Mouse (Mus musculus) ES-Bruce4 (cell line): ENCODE data around the gene Ankrd40. TPM values are rescaled to one million over a fixed set of nuclear protein-coding genes. Genes with fewer than 3 reads are reported as not detected.

ENCODE experiments used
- H3K27ac ChIP-seq: 2 replicates; pipeline ENCODE4 v1.5.1; 2012; ENCODE audit warnings: low read length, inconsistent platforms; ENCODE audit not compliant: insufficient read depth
- H3K27me3 ChIP-seq: 2 replicates; pipeline ENCODE4 v1.6.1; 2012; ENCODE audit warnings: mild to moderate bottlenecking, low read length, inconsistent platforms; ENCODE audit not compliant: control insufficient read depth, poor library complexity, insufficient read depth, severe bottlenecking
- H3K36me3 ChIP-seq: 2 replicates; pipeline ENCODE4 v1.6.1; 2012; ENCODE audit warnings: inconsistent platforms, mild to moderate bottlenecking, low read length, moderate library complexity; ENCODE audit not compliant: control insufficient read depth, poor library complexity, insufficient read depth, severe bottlenecking
- H3K4me1 ChIP-seq: one replicate; pipeline ENCODE4 v1.8.1; 2011; ENCODE audit warnings: low read length; ENCODE audit not compliant: control insufficient read depth, insufficient read depth
- H3K4me3 ChIP-seq: 2 replicates; pipeline ENCODE4 v1.5.1; 2011; ENCODE audit warnings: low read depth, mild to moderate bottlenecking, low read length
- H3K9ac ChIP-seq: 2 replicates; pipeline ENCODE4 v1.6.1; 2012; ENCODE audit warnings: low read depth, mild to moderate bottlenecking, inconsistent platforms; ENCODE audit not compliant: poor library complexity, severe bottlenecking
- H3K9me3 ChIP-seq: replicated peaks from 2 replicates; pipeline ENCODE4 v1.6.1; 2012; ENCODE audit warnings: mild to moderate bottlenecking, low read length, inconsistent platforms; ENCODE audit not compliant: control insufficient read depth, poor library complexity, insufficient read depth, severe bottlenecking
- CTCF ChIP-seq: IDR thresholded peaks from one replicate; pipeline ENCODE4 v1.8.1; 2011; ENCODE audit warnings: low read depth, low read length
- EP300 ChIP-seq: IDR thresholded peaks from 2 replicates; pipeline ENCODE4 v1.6.1; 2011; ENCODE audit warnings: low read depth, low read length; ENCODE audit not compliant: insufficient read depth
- POLR2A ChIP-seq: IDR thresholded peaks from one replicate; pipeline ENCODE4 v1.8.1; 2011; ENCODE audit warnings: low read length; ENCODE audit not compliant: insufficient read depth
- polyA plus RNA-seq: library from polyadenylated mRNA; stranded (reverse); fragments of >200 nt; gene quantifications from 2 replicates; pipeline ENCODE4 v1.2.4, GENCODE M21; 2011; ENCODE audit warnings: low read depth; ENCODE audit not compliant: missing spikeins, insufficient read depth, insufficient read length

Gene Ankrd40
- polyA plus RNA-seq, 1 experiment, result 66.3 TPM

DNA sequence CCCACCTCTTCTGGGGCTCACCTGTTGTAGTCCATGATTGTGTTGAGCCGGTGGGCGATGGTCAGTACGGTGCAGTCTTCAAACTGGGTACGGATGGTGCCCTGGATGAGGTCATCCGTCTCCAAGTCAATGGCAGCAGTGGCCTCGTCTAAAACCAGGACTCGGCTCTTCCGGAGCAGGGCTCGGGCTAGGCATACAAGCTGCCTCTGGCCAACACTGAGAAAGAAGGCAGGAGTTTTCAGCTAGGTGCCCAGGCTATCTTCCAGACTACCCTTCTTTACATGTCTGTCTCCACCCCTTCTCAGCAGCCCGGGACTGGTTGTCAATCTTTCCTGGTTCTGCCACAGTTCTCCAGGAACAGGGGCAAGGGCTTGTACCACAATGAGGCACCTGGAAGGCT, 18.1 kb downstream of the Ankrd40 start:
- H3K9me3 ChIP-seq, result no peaks in the 10 kb centered on the region
- no peak overlapping the region for H3K4me3 ChIP-seq
- H3K36me3 ChIP-seq, result no peaks in the 10 kb centered on the region
- H3K4me1 ChIP-seq, result no peaks in the 10 kb centered on the region
- no peak overlapping the region for H3K27ac ChIP-seq
- no peak for TF ChIP-seq EP300
- H3K27me3 ChIP-seq, result no peaks in the 10 kb centered on the region
- no peak overlapping the region for H3K9ac ChIP-seq

DNA sequence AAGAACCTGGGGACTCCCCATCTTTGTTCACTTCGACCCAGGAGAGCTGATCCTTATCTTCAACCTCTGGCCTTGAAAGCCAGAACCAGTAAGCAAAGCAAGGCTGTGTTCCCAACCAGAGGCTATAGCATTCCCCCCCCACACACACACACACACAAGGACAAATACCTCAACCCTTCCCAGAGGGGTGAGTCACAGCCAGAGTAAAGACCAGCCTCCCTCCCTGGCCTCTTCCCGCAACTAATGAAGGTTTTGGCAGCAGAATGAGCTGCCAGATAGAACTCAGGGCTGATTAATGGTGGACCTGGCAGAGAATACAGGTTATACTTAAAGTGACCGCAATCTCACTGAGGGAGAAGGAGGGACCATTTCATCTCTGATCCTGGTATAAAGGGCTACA, 18.8 kb downstream of the Ankrd40 start:
- H3K4me1 ChIP-seq, result no peaks in the 10 kb centered on the region
- H3K9ac ChIP-seq, result no peak overlapping the region
- no peaks in the 10 kb centered on the region for H3K9me3 ChIP-seq
- no peak overlapping the region for H3K4me3 ChIP-seq
- no peak overlapping the region for H3K27ac ChIP-seq
- no peaks in the 10 kb centered on the region for H3K27me3 ChIP-seq
- TF ChIP-seq POLR2A, result no peak
- no peak for TF ChIP-seq EP300
- TF ChIP-seq CTCF, result no peak
- no peaks in the 10 kb centered on the region for H3K36me3 ChIP-seq

DNA sequence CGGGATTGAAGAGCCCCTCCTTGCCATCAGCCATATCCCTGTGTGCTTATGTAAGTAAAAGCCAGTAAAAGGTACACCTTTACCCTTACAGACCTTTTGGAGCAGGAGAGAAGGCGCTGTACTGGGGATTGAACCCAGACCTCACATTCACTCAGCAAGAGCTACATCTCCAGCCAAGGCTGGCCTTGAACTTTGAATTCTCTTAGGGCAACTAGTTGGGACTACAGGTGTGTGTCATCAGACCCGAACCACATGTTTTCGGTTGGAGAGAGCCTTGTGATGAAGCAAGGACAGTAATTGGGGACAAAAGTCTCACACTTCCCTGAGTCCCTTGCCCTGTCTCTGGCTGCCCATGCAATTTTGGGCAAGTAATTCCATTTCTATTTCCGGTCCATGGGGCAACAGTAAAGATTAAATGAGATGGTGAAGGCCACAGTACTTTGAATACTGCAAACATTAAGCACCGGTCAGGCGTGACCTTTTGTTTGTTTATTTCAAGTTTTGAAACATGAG, 19.3 kb downstream of the Ankrd40 start:
- no peak overlapping the region for H3K4me3 ChIP-seq
- TF ChIP-seq POLR2A (no peak), CTCF (no peak), EP300 (no peak)

DNA sequence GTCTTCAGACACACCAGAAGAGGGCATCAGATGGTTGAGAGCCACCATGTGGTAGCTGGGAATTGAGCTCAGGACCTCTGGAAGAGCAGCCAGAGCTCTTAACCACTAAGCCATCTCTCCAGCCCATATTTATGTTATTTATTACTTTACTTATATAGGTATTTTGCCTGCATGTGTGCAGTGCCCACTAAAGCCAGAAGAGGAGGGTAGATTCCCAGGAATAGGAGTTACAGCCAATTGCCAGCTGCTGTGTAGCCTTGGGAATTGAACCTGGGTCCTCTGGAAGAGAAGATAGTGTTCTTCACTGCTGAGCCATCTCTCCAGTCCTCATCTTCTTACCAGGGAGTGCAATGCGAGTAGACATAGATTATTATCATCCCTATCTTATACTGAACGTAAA, 22.0 kb downstream of the Ankrd40 start:
- H3K9me3 ChIP-seq, result no peaks in the 10 kb centered on the region
- no peaks in the 10 kb centered on the region for H3K27me3 ChIP-seq
- H3K4me1 ChIP-seq, result no peaks in the 10 kb centered on the region
- H3K4me3 ChIP-seq, result no peak overlapping the region
- H3K27ac ChIP-seq, result no peak overlapping the region
- no peaks in the 10 kb centered on the region for H3K36me3 ChIP-seq
- H3K9ac ChIP-seq, result no peak overlapping the region
- TF ChIP-seq CTCF, result no peak
- TF ChIP-seq EP300, result no peak
- no peak for TF ChIP-seq POLR2A

More for the DNA sequence above, 19.3 kb downstream of the Ankrd40 start:
- no peak overlapping the region for H3K27ac ChIP-seq
- no peaks in the 10 kb centered on the region for H3K36me3 ChIP-seq
- no peaks in the 10 kb centered on the region for H3K27me3 ChIP-seq
- no peak overlapping the region for H3K9ac ChIP-seq
- no peaks in the 10 kb centered on the region for H3K9me3 ChIP-seq
- H3K4me1 ChIP-seq, result no peaks in the 10 kb centered on the region

DNA sequence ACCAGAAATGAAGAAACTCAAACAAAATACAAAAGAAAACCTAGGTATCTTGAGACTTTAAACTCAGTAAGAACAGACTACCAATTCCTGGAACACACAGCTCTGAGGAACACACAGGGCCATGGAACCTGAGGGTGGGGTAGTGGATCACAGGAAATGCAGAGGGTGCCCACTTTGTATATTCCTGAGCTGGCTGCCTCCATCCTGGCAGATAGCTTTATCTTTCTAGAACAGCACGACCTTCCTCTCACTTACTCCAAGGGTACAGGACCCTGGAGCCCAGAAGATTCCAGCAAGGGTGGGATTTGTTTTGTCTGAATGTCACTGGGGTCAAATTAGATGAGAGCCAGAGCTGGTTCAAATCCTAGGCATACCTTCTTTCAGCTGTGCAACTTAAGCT, 22.5 kb downstream of the Ankrd40 start:
- H3K9ac ChIP-seq, result no peak overlapping the region
- no peaks in the 10 kb centered on the region for H3K27me3 ChIP-seq
- H3K36me3 ChIP-seq, result no peaks in the 10 kb centered on the region
- H3K9me3 ChIP-seq, result no peaks in the 10 kb centered on the region
- H3K4me1 ChIP-seq, result no peaks in the 10 kb centered on the region
- H3K27ac ChIP-seq, result no peak overlapping the region
- no peak overlapping the region for H3K4me3 ChIP-seq
- TF ChIP-seq EP300 (no peak), CTCF (no peak), POLR2A (no peak)

DNA sequence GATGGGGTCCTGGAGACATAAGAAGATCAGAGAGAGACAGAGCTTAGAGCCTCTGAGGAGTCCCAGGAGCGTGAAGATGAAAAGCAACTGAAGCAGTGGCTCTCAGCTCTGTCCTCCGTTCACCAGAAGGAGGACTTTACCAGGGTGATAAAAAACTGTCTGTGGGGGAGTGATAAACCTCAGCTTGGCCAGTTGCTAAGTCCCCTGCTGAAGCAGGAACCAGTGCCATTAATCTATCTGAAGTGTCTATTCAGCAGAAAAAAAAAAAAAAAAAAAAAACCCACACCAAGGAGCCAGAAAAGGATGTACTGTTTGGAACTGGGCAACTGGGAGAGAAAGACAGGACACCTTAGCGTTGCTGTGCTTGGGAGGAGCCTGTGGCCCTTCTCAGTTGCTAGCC, 23.3 kb downstream of the Ankrd40 start:
- no peak for TF ChIP-seq EP300
- no peak for TF ChIP-seq POLR2A
- no peak for TF ChIP-seq CTCF
- no peaks in the 10 kb centered on the region for H3K9me3 ChIP-seq
- no peaks in the 10 kb centered on the region for H3K27me3 ChIP-seq
- no peaks in the 10 kb centered on the region for H3K4me1 ChIP-seq
- no peaks in the 10 kb centered on the region for H3K36me3 ChIP-seq
- no peak overlapping the region for H3K4me3 ChIP-seq
- H3K27ac ChIP-seq, result no peak overlapping the region
- no peak overlapping the region for H3K9ac ChIP-seq
